In the genomic region with DNA sequence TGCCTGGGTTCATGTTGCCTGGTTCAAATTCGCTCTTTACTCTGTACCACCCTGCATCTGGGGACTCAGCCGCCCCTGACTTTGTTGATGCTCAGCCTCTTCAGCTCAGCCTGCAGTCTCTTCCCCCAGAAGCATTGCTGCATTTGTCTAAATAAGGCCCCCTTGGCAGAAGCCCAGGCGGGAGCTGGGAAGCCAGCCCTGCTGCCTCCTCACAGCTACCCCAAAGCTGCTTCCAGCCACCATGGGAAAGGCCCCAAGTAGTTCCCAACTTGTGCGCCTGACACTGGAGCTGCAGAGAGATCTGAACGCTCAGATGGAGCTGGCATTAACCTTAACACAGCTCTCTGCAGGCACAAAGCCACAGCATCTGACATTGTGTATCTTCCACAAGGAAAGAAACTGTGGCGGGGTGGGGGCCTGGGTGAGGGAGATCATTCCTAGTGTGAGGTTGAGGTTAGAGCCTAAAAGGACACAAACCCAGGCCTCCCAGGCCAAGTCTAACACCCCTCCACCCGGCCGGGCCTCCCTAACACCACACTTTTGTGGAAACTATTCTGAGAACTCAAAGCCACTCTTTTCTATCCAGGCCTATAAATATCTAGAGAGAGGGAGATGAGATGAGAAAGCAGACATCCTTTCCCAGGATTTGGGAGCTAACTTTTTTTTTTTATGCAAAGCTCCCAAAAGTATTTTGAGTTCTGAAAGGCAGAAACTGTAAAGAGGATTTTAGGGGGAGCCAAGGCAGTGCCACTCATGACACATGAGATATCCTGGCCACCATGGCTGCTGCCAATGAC, we compare ENCODE assay signal across 9 mouse cellular contexts. TPM values are rescaled to one million over a fixed set of nuclear protein-coding genes. Genes with fewer than 3 reads are reported as not detected.
DNase-seq lines count a peak whose midpoint lies in the region; ATAC-seq and TF ChIP-seq lines count a peak whose summit lies in the region.
"Had no signal": no experiment of that assay in that cellular context is flagged by ENCODE, and none has a peak within 500 bp of the region (broad histone marks: within the 10 kb centered on the region; RNA-seq: fewer than 3 reads in every experiment).

No protein-coding gene starts in this region.

- peak overlapping the region; percentile 75 for H3K27ac ChIP-seq in gastrocnemius, adult 2 months
- H3K27ac ChIP-seq in layer of hippocampus, adult 2 months = peak overlapping the region; percentile 78
- H3K27ac ChIP-seq in midbrain, embryonic 15.5 days = peak overlapping the region; percentile 47
- no peak overlapping the region for H3K27ac ChIP-seq in kidney, embryonic 16.5 days (ENCODE audit: low read length)

- peak; percentile 46 to 54 for DNase-seq in kidney, postnatal 4 days
- DNase-seq in kidney, adult 11 months = no peak
- peak; percentile 71 for DNase-seq in gastrocnemius, adult 2 months
- DNase-seq in layer of hippocampus, adult 2 months (ENCODE audit: low spot score in 2 of 2) = peak; percentile 76 to 77
- no peak for DNase-seq in embryo, embryonic 10.5 days (ENCODE audit: low spot score)
- DNase-seq in embryo, embryonic 11 days = no peak

- H3K9me3 ChIP-seq in midbrain, embryonic 15.5 days = no peaks in the 10 kb centered on the region
- H3K9me3 ChIP-seq in kidney, embryonic 16.5 days (ENCODE audit: low read length) = no peaks in the 10 kb centered on the region

- no peaks in the 10 kb centered on the region for H3K4me1 ChIP-seq in midbrain, embryonic 15.5 days
- H3K4me1 ChIP-seq in kidney, embryonic 16.5 days (ENCODE audit: insufficient read depth, low read length) = peaks cover 8% of the 10 kb centered on the region; the same call in 1 of the 2 replicates

- no peak for TF ChIP-seq CTCF in gastrocnemius, adult 2 months (IDR thresholded peaks at IDR 0.05)
- TF ChIP-seq CTCF in layer of hippocampus, adult 2 months (conservative IDR thresholded peaks at IDR 0.05) = no peak

- no peak overlapping the region for H3K9ac ChIP-seq in midbrain, embryonic 15.5 days
- no peak overlapping the region for H3K9ac ChIP-seq in kidney, embryonic 16.5 days (replicated peaks; ENCODE audit: low read length)

- WGBS in midbrain, embryonic 15.5 days = 72% methylated on average over 8 of the region's 8 CpGs
- WGBS in kidney, embryonic 16.5 days = 74% methylated on average over 8 of the region's 8 CpGs

- intact Hi-C loops in gastrocnemius, adult 2 months (cut with DNase I) = no loop called here

- no peaks in the 10 kb centered on the region for H3K27me3 ChIP-seq in midbrain, embryonic 15.5 days (replicated peaks)
- no peaks in the 10 kb centered on the region for H3K27me3 ChIP-seq in kidney, embryonic 16.5 days (ENCODE audit: insufficient read depth, low read length)

- H3K4me3 ChIP-seq in gastrocnemius, adult 2 months = no peak overlapping the region
- H3K4me3 ChIP-seq in layer of hippocampus, adult 2 months = no peak overlapping the region
- no peak overlapping the region for H3K4me3 ChIP-seq in midbrain, embryonic 15.5 days
- no peak overlapping the region for H3K4me3 ChIP-seq in kidney, embryonic 16.5 days (ENCODE audit: low read length)

- ATAC-seq in midbrain, embryonic 15.5 days (replicated peaks) = no peak
- ATAC-seq in kidney, embryonic 16.5 days (ENCODE audit: low FRiP score, low TSS enrichment) = no peak

- no peak overlapping the region for H3K4me2 ChIP-seq in midbrain, embryonic 15.5 days
- H3K4me2 ChIP-seq in kidney, embryonic 16.5 days (replicated peaks; ENCODE audit: low read depth, low read length) = no peak overlapping the region

- no peaks in the 10 kb centered on the region for H3K36me3 ChIP-seq in midbrain, embryonic 15.5 days (replicated peaks)
- H3K36me3 ChIP-seq in kidney, embryonic 16.5 days (ENCODE audit: insufficient read depth, low read length) = no peaks in the 10 kb centered on the region

RNA-seq across cellular contexts. Expression of a gene that starts 59.1 kb away (rescaled TPM):
- 1 to 10 TPM; 3.1 to 4.4 TPM for total RNA-seq in gastrocnemius, adult 2 months (2021)
- total RNA-seq in layer of hippocampus, adult 2 months (2021) = 10 to 100 TPM; 55.7 to 62.1 TPM
- polyA plus RNA-seq in midbrain, embryonic 15.5 days (2015; fragmentation: Nextera tagmentation; extraction: Ambion mirVana) = 16.8 and 17.9 TPM in 2 replicates
- 41.9 and 46.4 TPM in 2 replicates for polyA plus RNA-seq in kidney, embryonic 16.5 days (2015; fragmentation: Nextera tagmentation; extraction: Ambion mirVana)
- total RNA-seq: MEL had no signal

Comparison
In these comparisons a context has a peak if more than half of its experiments do, and no peak if none do; other contexts are left out.
1. DNase-seq: peak in kidney, postnatal 4 days (2 of 2), gastrocnemius, adult 2 months (single experiment) and layer of hippocampus, adult 2 months (2 of 2); none in kidney, adult 11 months (single experiment), embryo, embryonic 10.5 days (single experiment) and embryo, embryonic 11 days (single experiment).
2. RNA of a gene that starts 59.1 kb away (total RNA-seq): 55.7 to 62.1 TPM in layer of hippocampus, adult 2 months; 3.1 to 4.4 TPM in gastrocnemius, adult 2 months; every median in the first group is over 10 times any median in the second.